Mouse (Mus musculus): ENCODE results near the gene Ugt2a2.

DNA sequence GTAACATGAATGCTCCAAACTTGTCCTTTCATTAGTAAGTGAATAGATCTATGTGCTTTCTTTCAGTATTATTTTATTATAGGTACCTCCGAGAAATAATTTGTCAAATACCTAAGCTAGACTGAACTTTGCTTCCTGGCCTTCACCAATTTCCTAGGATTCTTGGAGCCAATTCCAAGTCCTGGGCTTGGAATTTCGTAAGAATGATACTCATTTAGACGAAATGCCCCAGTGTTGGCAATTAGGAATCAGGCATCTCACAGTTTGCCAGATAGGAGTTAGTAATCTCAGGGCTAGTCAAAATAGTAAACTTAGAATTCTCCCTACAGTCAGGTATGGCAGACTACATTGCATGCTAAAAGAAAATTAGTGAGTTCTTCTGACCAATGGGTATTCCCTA lies 56.4 kb downstream of the Ugt2a2 start:
- TF ChIP-seq EP300 (IDR thresholded peaks at IDR 0.05; ENCODE audit: low read depth) (no peak), CTCF (IDR thresholded peaks at IDR 0.05; ENCODE audit: low read depth) (no peak)

Measured in liver, postnatal 0 days (tissue).